Mouse (Mus musculus): Measurements from ENCODE around the gene Fut4. TPM values are rescaled to one million over a fixed set of nuclear protein-coding genes. Genes with fewer than 3 reads are reported as not detected.

Fut4 gene
- total and polyA plus RNA-seq, 3 experiments: 8.7 to 11.2 TPM; not detected in 1

DNA sequence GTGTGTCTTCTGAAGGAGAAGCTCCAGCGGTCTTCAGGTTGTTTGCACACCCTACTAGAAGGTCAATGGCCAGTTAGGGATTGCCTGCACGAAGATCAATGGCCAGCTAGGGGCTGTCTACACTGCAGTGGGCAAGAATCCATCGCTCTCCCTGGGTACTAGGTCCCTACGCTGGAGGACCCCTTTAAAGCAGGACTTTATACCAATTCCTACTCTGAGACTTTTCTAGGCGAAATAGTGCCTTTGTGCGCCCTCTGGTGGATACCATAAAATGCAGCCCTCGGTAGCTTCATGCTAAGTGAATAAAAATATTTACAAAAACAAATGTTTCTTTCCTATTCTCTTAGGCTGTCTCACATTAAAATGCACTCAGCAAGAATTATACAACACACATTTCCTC, 12.6 kb upstream of the Fut4 start:
- H3K9me3 ChIP-seq (replicated peaks; ENCODE audit: insufficient read depth, low read length): no peaks in the 10 kb centered on the region
- DNase-seq (ENCODE audit: low read depth, low spot score): peak; percentile 89
- no peaks in the 10 kb centered on the region for H3K36me3 ChIP-seq (ENCODE audit: control insufficient read depth in 1 of 2, insufficient read depth in 2 of 2, low read length in 2 of 2)
- peak overlapping the region; percentile 35; the same call in 1 of the 2 replicates for H3K9ac ChIP-seq (ENCODE audit: control insufficient read depth, low read depth, low read length, poor library complexity, severe bottlenecking)
- H3K27ac ChIP-seq (ENCODE audit: control insufficient read depth, low read depth, low read length): no peak overlapping the region
- H3K79me2 ChIP-seq (ENCODE audit: control insufficient read depth, insufficient read depth, low read length, poor library complexity): no peaks in the 10 kb centered on the region
- peaks cover 0 to 5% of the 10 kb centered on the region in 2 experiments; a peak in 1 of 4 replicates for H3K4me1 ChIP-seq (ENCODE audit: control insufficient read depth in 1 of 2, insufficient read depth in 2 of 2, low read length in 2 of 2)
- H3K4me3 ChIP-seq (ENCODE audit: control insufficient read depth in 1 of 2, insufficient read depth in 1 of 2, low read depth in 2 of 2, low read length in 2 of 2): no peak overlapping the region
- TF ChIP-seq CTCF (IDR thresholded peaks at IDR 0.05 in 2 of 3, conservative IDR thresholded peaks at IDR 0.05 in 1 of 3; ENCODE audit: control insufficient read depth in 1 of 3, insufficient read depth in 1 of 3, low read depth in 2 of 3, low read length in 3 of 3, poor library complexity in 1 of 3, severe bottlenecking in 1 of 3): peak; percentile 86 to 99 (median 96)
- no peak for TF ChIP-seq GATA1 (IDR thresholded peaks at IDR 0.05; ENCODE audit: low read depth, low read length)
- TF ChIP-seq MYC (IDR thresholded peaks at IDR 0.05; ENCODE audit: low read depth, low read length): 0 out of 2 replicates have a peak, but pooled peaks have one; percentile 29
- no peak for TF ChIP-seq JUND (IDR thresholded peaks at IDR 0.05; ENCODE audit: low read depth, low read length)
- no peak for TF ChIP-seq HCFC1 (IDR thresholded peaks at IDR 0.05; ENCODE audit: low read depth, low read length)
- TF ChIP-seq SMC3 (IDR thresholded peaks at IDR 0.05; ENCODE audit: low read depth, low read length): peak; percentile 97
- no peak for TF ChIP-seq NELFE (IDR thresholded peaks at IDR 0.05; ENCODE audit: low read depth, low read length)
- TF ChIP-seq ZNF384 (IDR thresholded peaks at IDR 0.05; ENCODE audit: low read depth, low read length): no peak
- TF ChIP-seq POLR2A (IDR thresholded peaks at IDR 0.05; ENCODE audit: control insufficient read depth in 1 of 2, insufficient read depth in 1 of 2, low read depth in 1 of 2, low read length in 2 of 2, poor library complexity in 1 of 2): no peak
- TF ChIP-seq USF2 (IDR thresholded peaks at IDR 0.05; ENCODE audit: borderline replicate concordance in 1 of 2, insufficient read depth in 1 of 2, low read depth in 1 of 2, low read length in 2 of 2): no peak
- peak; percentile 37; the same call in 1 of the 2 replicates for TF ChIP-seq SIN3A (IDR thresholded peaks at IDR 0.05; ENCODE audit: low read length)
- peak; percentile 84 for TF ChIP-seq RAD21 (IDR thresholded peaks at IDR 0.05; ENCODE audit: low read depth, low read length)
- TF ChIP-seq RCOR1 (IDR thresholded peaks at IDR 0.05; ENCODE audit: low read depth, low read length): no peak
- TF ChIP-seq ELF1 (IDR thresholded peaks at IDR 0.05; ENCODE audit: low read depth, low read length): no peak
- TF ChIP-seq MYB (IDR thresholded peaks at IDR 0.05; ENCODE audit: low read depth, low read length): no peak
- TF ChIP-seq MAZ (IDR thresholded peaks at IDR 0.05; ENCODE audit: low read depth, low read length): no peak
- no peak for TF ChIP-seq ETS1 (IDR thresholded peaks at IDR 0.05; ENCODE audit: low read depth, low read length)
- TF ChIP-seq CHD2 (IDR thresholded peaks at IDR 0.05; ENCODE audit: low read length): no peak
- no peak for TF ChIP-seq BHLHE40 (IDR thresholded peaks at IDR 0.05; ENCODE audit: borderline replicate concordance, low read depth, low read length)
- TF ChIP-seq TBP (IDR thresholded peaks at IDR 0.05; ENCODE audit: low read depth, low read length): peak; percentile 35; the same call in 1 of the 2 replicates
- no peak for TF ChIP-seq MXI1 (IDR thresholded peaks at IDR 0.05; ENCODE audit: low read depth, low read length)
- no peak for TF ChIP-seq USF1 (IDR thresholded peaks at IDR 0.05; ENCODE audit: low read depth, low read length)
- TF ChIP-seq GABPA (IDR thresholded peaks at IDR 0.05; ENCODE audit: low read depth, low read length): no peak
- peak; percentile 85 for TF ChIP-seq ZC3H11A (IDR thresholded peaks at IDR 0.05; ENCODE audit: low read depth, low read length)
- TF ChIP-seq NRF1 (IDR thresholded peaks at IDR 0.05; ENCODE audit: insufficient read depth, low read depth, low read length, poor library complexity, severe bottlenecking): no peak
- TF ChIP-seq TCF12 (IDR thresholded peaks at IDR 0.05; ENCODE audit: low read depth, low read length): 0 out of 2 replicates have a peak, but pooled peaks have one; percentile 10
- H3K27me3 ChIP-seq (ENCODE audit: control insufficient read depth in 1 of 2, insufficient read depth in 2 of 2, low read length in 2 of 2): peaks cover 25 to 27% of the 10 kb centered on the region in 2 experiments
